Mouse (Mus musculus) monocyte, adult 2 months (primary cell): ENCODE measurements around the gene Chst14.

Experiments used
- DNase-seq, 2 experiments: peaks; one replicate each; pipeline ENCODE4 v3.0.0; 2022; ENCODE audit warnings: low spot score in 2 of 2, low read depth in 1 of 2

The Chst14 gene

DNA sequence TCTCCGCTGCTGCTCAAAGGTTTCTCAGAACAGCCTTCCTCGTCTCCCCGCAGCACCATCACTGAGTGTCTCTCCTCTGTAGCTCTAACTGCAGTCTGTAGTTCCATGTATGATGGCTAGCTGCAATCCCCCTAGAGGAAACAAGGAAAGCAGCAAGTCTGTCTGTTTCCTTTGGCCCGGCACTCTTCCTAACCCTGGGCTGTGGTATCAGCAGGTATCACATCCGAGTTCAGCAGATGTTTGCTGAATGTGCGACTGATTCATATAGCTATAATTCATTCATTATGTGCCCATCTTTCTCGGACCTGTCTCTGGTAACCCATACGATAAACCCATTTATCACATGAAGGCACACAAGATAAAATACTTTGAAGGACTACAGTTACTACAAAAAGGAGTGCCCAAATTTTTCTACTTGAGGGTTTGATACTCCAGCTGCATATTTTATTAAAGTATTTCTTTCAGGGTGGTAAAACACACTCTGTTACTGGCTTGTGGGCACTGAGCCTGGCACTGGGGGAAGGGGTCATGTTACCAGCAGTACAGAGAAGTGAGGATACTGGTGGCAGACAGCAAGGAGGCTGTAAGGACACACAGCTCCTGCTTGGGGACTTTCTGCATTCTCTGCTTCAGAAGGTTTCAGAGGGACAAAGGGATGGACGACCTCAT is 36.8 kb downstream of the Chst14 start:
- no peak for DNase-seq

DNA sequence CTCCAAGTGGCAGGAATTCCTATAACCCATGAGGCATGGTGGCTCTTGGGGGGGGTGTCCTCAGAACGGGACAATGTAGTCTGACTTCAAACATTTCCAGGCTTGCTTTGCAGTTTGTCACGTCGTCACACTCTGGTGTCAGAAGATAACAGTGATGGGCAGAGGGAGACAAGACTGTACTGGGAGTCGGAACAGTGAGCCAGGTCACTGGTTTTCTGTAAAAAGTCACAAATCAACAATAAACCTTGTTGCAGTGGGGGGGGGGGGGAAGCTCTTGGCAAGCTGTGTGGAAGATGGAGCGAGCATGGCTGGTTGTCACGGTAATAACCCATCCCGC is 37.3 kb downstream of the Chst14 start:
- DNase-seq: no peak

DNA sequence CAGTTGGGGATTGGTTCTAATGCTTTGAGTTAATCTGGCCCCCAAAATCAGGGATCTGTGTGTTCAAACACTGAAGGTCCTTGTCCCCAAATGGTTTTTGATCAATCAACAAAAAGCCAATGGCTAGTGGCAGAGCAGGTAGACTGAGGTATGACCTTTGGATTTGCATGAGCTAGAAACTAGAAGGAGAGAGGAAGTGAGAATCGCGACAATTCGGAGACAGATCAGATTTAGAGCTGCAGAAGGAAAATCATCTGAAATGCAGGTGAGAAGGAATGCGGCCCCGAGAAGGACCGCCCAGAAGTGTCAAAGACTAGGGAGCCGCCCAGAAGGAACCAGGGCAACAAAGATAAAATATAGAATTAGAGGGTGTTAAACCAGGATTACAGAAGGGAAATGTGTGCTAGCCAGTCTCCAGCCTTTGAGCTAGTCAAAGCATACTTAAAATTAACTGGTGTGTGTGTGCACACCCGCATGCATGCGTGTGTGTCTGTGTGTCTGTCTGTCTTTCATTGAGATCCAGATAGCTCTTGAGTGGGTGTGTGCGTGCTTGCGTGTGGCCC is 43.4 kb downstream of the Chst14 start:
- DNase-seq: no peak

DNA sequence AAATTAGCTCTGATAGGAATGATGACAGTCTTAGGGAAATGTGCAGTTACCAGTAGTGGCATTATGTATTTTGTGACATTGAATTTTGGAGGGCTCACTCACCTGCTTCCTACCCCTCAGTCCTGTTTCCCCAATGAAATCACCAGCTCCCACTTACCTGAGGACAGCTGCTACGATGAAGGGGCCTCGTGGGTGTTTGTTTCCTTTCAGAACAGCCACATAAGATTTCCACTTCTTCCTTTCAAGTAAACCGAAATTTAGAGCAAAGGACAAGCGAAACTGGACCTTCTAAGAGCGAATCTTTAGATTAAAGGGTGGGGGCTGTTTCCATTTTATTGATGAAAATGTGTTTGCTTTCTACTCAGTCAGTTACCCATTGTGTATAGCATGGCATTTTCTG is 45.8 kb downstream of the Chst14 start:
- DNase-seq: no peak

DNA sequence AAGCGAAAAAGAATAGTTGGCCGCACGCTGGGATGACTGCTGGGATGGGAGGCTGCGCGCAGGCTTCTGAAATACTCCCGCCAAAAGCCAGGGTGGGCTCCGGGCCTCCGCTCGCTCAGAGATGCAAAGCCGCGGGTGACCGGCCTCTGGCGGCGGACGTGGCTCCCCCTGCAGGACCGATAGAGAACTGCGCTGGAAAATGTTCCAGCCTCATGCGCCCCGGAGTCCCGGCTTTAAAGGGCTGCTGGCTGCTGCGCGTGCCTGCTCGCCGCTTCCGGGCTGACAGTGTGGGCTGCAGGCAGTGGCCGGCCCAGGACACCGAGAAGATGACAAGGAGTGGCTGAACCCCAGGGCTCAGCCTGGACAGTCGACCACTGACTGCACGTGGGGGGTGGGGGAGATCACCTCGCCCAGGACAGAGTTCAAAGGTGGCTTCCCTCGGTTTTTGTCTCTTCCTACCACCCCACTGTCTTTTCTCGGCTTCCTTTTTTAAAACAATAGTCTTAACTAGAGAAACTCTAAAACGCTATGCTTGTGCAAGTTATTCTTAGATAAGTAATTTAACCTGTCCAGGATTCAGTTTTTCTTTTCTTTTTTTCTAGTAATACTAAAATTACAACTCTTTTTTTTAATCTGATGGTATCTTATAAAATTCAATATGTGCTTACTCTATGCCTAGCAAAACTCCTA is 46.5 kb downstream of the Chst14 start:
- peak; percentile 55 to 76 for DNase-seq

DNA sequence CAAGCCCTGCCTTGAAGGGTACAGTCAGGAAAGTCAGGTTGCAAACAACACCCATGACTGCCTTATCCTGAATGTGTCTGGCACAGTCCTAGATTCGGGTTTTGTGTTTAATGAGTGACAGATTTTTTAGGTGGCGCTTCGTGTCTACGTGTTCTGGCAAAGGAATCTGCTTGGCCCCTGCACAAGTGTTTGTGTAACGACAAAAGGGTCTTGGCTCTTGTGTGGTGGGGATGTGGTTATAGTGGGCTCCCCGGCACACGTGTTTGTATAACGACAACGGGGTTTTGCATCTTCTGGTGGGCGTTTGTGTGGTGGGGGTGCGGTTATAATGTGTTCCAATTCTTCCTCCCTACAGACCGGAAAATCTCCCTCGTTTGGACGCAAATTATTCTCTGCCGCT is 49.6 kb downstream of the Chst14 start:
- DNase-seq: no peak

DNA sequence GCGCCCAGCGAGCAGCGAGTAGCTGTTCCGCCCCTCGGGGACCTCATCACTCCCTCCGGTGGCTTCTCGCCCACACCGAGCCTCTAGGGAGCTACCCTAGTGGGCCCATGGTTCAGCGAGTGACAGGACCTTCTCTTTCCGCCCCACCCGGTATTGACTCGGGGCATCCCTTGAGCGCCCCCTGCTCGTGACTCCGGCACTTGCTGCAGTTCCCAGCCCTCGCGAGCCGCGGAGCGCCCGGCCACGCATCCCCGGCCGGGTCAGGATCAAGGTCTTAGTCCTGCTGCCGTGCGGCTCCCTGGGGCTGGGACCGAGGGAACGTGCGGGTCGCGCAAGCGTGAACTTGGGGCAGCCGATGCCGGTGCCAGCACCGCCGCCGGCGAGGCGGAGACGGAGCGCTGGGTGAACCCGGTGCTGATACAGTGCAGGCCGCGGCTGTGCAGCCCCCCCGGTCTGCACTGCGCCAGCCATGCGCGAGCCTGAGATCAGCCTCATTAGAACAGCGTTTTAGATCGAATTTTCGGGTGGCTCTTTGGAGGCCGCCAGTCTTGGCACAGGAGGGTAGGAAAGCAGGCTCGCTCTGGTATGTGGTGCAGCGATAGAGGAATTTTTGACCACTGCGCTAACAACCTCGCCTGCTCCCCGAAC is 50.1 kb downstream of the Chst14 start:
- DNase-seq: peak; percentile 49 to 76

DNA sequence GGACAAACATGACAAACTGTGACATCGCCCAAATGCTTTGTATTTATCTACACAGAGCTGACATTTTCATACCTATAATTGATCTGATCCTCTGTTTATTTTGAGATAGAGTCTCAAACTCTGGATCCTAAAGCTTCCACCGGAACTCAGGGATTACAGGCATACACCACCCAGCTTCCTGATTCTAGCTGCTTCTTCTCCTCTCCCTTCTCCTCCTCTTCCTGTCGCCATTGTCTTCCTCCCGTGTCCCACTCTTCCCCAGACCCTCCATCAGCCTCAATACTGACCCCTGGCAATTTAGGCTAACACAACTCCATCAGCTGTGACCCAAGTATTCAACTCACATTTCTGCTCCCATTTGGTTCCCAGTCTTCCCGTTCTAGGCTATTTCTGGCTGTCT is 50.6 kb downstream of the Chst14 start:
- no peak for DNase-seq

DNA sequence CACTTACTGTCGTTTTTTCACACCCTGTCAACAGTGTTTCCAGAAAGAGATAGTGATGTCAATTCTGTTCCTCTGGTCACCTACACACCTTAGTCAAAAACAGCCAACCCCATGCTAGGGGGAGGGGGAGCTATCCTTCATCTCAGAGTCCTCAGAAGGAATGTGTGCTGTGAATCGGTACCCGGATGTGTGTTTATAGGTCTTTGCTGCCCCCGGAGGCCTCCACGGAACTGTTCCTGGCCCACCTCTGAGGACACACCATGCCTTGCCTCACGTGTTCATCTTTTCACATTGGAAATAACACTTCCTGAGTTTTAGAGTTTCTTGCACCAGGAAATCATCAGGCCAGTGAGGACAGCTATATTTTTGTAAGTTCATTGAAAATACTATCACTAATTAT is 51.8 kb downstream of the Chst14 start:
- DNase-seq: no peak
